Mouse (Mus musculus): ENCODE measurements around the gene Taldo1. TPM values are rescaled to one million over a fixed set of nuclear protein-coding genes. Genes with fewer than 3 reads are reported as not detected.

The Taldo1 gene
- polyA plus RNA-seq, 1 experiment from 2014 or later = 269 TPM

DNA sequence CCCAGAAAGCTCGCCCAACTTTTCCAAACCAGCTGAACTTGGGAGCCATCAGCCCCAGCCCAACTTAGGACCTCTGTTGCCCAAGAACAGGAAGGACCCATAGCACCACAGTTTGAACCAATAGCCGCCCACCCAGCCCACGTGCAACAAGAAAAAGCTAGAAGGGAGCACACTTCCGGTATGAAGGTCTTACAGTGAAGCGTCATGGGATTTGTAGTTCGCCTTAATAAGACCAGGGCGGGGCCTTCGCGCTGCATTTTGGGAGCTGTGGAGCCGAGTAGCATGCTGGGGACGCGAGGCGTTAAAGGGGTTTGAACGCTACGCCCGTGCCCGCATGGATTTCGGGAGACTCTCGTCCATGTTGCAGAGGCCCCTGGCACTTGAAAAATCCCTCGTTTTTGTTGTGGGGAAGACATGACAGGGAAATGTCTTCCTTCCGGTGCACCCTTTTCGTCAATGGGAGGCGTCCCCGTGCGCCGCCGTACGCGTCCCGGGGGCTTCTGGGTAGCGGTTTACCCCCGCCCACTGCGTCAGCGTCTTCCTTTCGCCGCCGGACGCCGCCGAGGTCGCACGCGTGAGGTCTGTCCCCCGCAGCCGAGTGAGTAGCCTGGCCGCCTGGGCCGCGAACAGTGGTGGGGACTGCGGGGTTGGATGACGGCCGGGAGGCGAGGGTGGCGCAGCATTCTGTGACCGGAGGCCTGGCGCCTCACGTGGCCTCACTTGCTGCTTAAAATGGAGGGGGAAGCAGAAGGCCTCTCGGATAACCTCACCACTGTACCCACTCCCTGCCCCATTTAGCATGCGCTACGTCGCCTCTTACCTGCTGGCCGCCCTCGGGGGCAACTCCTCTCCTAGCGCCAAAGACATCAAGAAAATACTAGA lies 55.4 kb downstream of the Taldo1 start, which contains the start of gene Rplp2:
TSS of gene Rplp2 (plus strand) at position 261 of the 882 bp plus-strand sequence.
- ATAC-seq (ENCODE audit: low FRiP score) = peak; percentile 94
- under 1% methylated on average over 62 of the region's 63 CpGs for WGBS
- H3K27ac ChIP-seq (replicated peaks) = peak within 1 kb of the TSS; percentile 96

GRCm38 (mm10) chr7:141451928-141452327 lies 59.9 kb downstream of the Taldo1 start:
- ATAC-seq (ENCODE audit: low FRiP score) = no peak
- Histone ChIP-seq H3K27me3 (replicated peaks) (no peaks in the 10 kb centered on the region), H3K27ac (replicated peaks) (no peak overlapping the region), H3K9me3 (replicated peaks) (no peaks in the 10 kb centered on the region), H3K36me3 (peaks cover 38% of the 10 kb centered on the region), H3K4me3 (replicated peaks) (no peak overlapping the region), H3K4me2 (no peak overlapping the region), H3K9ac (replicated peaks) (no peak overlapping the region), H3K4me1 (peaks cover 36% of the 10 kb centered on the region)

More for the DNA sequence above, 55.4 kb downstream of the Taldo1 start, which contains the start of gene Rplp2:
- Histone ChIP-seq H3K36me3 (peaks cover 34% of the 10 kb centered on the region), H3K4me2 (peak within 1 kb of the TSS; percentile 66), H3K4me3 (replicated peaks) (peak within 1 kb of the TSS; percentile 75), H3K9ac (replicated peaks) (peak within 1 kb of the TSS; percentile 83), H3K27me3 (replicated peaks) (no peaks in the 10 kb centered on the region), H3K9me3 (replicated peaks) (no peaks in the 10 kb centered on the region), H3K4me1 (peaks cover 40% of the 10 kb centered on the region)

Other genes with a start within 250 kb of the Taldo1 start
- 50.0 and 69.8 TPM in 2 replicates for gene Rnh1, start 219.3 kb upstream of the Taldo1 start, polyA plus RNA-seq (2015; fragmentation: Nextera tagmentation; extraction: Ambion mirVana)
- 166 and 188 TPM in 2 replicates for gene Hras, start 198.2 kb upstream of the Taldo1 start, polyA plus RNA-seq (2015; fragmentation: Nextera tagmentation; extraction: Ambion mirVana)
- 9.0 and 9.1 TPM in 2 replicates for gene Lrrc56, start 198.0 kb upstream of the Taldo1 start, polyA plus RNA-seq (2015; fragmentation: Nextera tagmentation; extraction: Ambion mirVana)
- 0.35 and 1.6 TPM in 2 replicates for gene Lmntd2, start 178.1 kb upstream of the Taldo1 start, polyA plus RNA-seq (2015; fragmentation: Nextera tagmentation; extraction: Ambion mirVana)
- 24.1 and 28.1 TPM in 2 replicates for gene Rassf7, start 176.3 kb upstream of the Taldo1 start, polyA plus RNA-seq (2015; fragmentation: Nextera tagmentation; extraction: Ambion mirVana)
- 54.9 and 60.2 TPM in 2 replicates for gene Phrf1, start 163.4 kb upstream of the Taldo1 start, polyA plus RNA-seq (2015; fragmentation: Nextera tagmentation; extraction: Ambion mirVana)
- gene Irf7, start 125.7 kb upstream of the Taldo1 start, polyA plus RNA-seq (2015; fragmentation: Nextera tagmentation; extraction: Ambion mirVana) = 2.6 and 7.8 TPM in 2 replicates
- gene Cdhr5, start 115.4 kb upstream of the Taldo1 start, polyA plus RNA-seq (2015; fragmentation: Nextera tagmentation; extraction: Ambion mirVana) = 4.2 TPM in 1 of 2 replicates, not detected in the other
- gene Sct, start 113.1 kb upstream of the Taldo1 start, polyA plus RNA-seq (2015; fragmentation: Nextera tagmentation; extraction: Ambion mirVana) = 5.4 and 11.0 TPM in 2 replicates
- gene Drd4, start 100.2 kb upstream of the Taldo1 start, polyA plus RNA-seq (2015; fragmentation: Nextera tagmentation; extraction: Ambion mirVana) = 0.87 and 1.3 TPM in 2 replicates
- gene Deaf1, start 64.5 kb upstream of the Taldo1 start, polyA plus RNA-seq (2015; fragmentation: Nextera tagmentation; extraction: Ambion mirVana) = 178 and 200 TPM in 2 replicates
- 50.5 and 55.8 TPM in 2 replicates for gene Tmem80, start 64.5 kb upstream of the Taldo1 start, polyA plus RNA-seq (2015; fragmentation: Nextera tagmentation; extraction: Ambion mirVana)
- 0.23 and 10.7 TPM in 2 replicates for gene Eps8l2, start 53.3 kb upstream of the Taldo1 start, polyA plus RNA-seq (2015; fragmentation: Nextera tagmentation; extraction: Ambion mirVana)
- gene Gatd1, start 21.9 kb downstream of the Taldo1 start, polyA plus RNA-seq (2015; fragmentation: Nextera tagmentation; extraction: Ambion mirVana) = 49.3 and 50.4 TPM in 2 replicates
- gene Cend1, start 37.3 kb downstream of the Taldo1 start, polyA plus RNA-seq (2015; fragmentation: Nextera tagmentation; extraction: Ambion mirVana) = 185 and 208 TPM in 2 replicates
- 76.7 and 88.8 TPM in 2 replicates for gene Slc25a22, start 45.7 kb downstream of the Taldo1 start, polyA plus RNA-seq (2015; fragmentation: Nextera tagmentation; extraction: Ambion mirVana)
- 2.7 and 5.0 TPM in 2 replicates for gene Pidd1, start 51.8 kb downstream of the Taldo1 start, polyA plus RNA-seq (2015; fragmentation: Nextera tagmentation; extraction: Ambion mirVana)
- gene Rplp2, start 55.2 kb downstream of the Taldo1 start, polyA plus RNA-seq (2015; fragmentation: Nextera tagmentation; extraction: Ambion mirVana) = 743 and 829 TPM in 2 replicates
- gene Pnpla2, start 63.0 kb downstream of the Taldo1 start, polyA plus RNA-seq (2015; fragmentation: Nextera tagmentation; extraction: Ambion mirVana) = 17.2 and 25.7 TPM in 2 replicates
- gene Cracr2b, start 68.9 kb downstream of the Taldo1 start, polyA plus RNA-seq (2015; fragmentation: Nextera tagmentation; extraction: Ambion mirVana) = 7.1 and 9.6 TPM in 2 replicates
- gene Cd151, start 75.2 kb downstream of the Taldo1 start, polyA plus RNA-seq (2015; fragmentation: Nextera tagmentation; extraction: Ambion mirVana) = 23.7 and 25.1 TPM in 2 replicates
- gene Polr2l, start 82.9 kb downstream of the Taldo1 start, polyA plus RNA-seq (2015; fragmentation: Nextera tagmentation; extraction: Ambion mirVana) = 85.3 and 89.8 TPM in 2 replicates
- 73.0 and 77.3 TPM in 2 replicates for gene Tspan4, start 83.0 kb downstream of the Taldo1 start, polyA plus RNA-seq (2015; fragmentation: Nextera tagmentation; extraction: Ambion mirVana)
- 50.4 and 54.4 TPM in 2 replicates for gene Chid1, start 147.7 kb downstream of the Taldo1 start, polyA plus RNA-seq (2015; fragmentation: Nextera tagmentation; extraction: Ambion mirVana)
- gene Ap2a2, start 170.0 kb downstream of the Taldo1 start, polyA plus RNA-seq (2015; fragmentation: Nextera tagmentation; extraction: Ambion mirVana) = 105 and 109 TPM in 2 replicates

All from neural tube, embryonic 15.5 days (tissue).